In genomic region chr15:90400326-90401280, GRCm38 (mm10) we compare ENCODE assay signal across 28 mouse cellular contexts.
A peak's percentile ranks its signal among the peaks of the same experiment; 100 is the strongest.
DNase-seq lines count a peak whose midpoint lies in the region; ATAC-seq lines count a peak whose summit lies in the region.
"Had no signal": no experiment of that assay in that cellular context is flagged by ENCODE, and none has a peak within 500 bp of the region (broad histone marks: within the 10 kb centered on the region; RNA-seq: fewer than 3 reads in every experiment).

No protein-coding gene starts in this region.

- H3K36me3 ChIP-seq in hindbrain, embryonic 11.5 days (ENCODE audit: control insufficient read depth, insufficient read depth, low read length), result no peaks in the 10 kb centered on the region
- H3K36me3 ChIP-seq in hindbrain, embryonic 10.5 days, result no peaks in the 10 kb centered on the region
- no peaks in the 10 kb centered on the region for H3K36me3 ChIP-seq in midbrain, embryonic 11.5 days (ENCODE audit: control insufficient read depth, insufficient read depth, low read length)
- no peaks in the 10 kb centered on the region for H3K36me3 ChIP-seq in midbrain, embryonic 15.5 days (replicated peaks)
- no peaks in the 10 kb centered on the region for H3K36me3 ChIP-seq in embryonic facial prominence, embryonic 14.5 days (ENCODE audit: control insufficient read depth, insufficient read depth, low read length)
- H3K36me3 ChIP-seq: embryonic facial prominence, embryonic 12.5 days; heart, embryonic 10.5 days; limb, embryonic 12.5 days; liver, embryonic 15.5 days had no signal

- no peak overlapping the region for H3K4me2 ChIP-seq in hindbrain, embryonic 11.5 days (replicated peaks; ENCODE audit: low read depth, low read length)
- H3K4me2 ChIP-seq in midbrain, embryonic 11.5 days, result no peak overlapping the region
- H3K4me2 ChIP-seq in midbrain, embryonic 15.5 days, result no peak overlapping the region
- H3K4me2 ChIP-seq in embryonic facial prominence, embryonic 14.5 days (ENCODE audit: low read depth, low read length), result no peak overlapping the region
- H3K4me2 ChIP-seq: embryonic facial prominence, embryonic 12.5 days; limb, embryonic 12.5 days; liver, embryonic 15.5 days had no signal

- peak; percentile 10 for DNase-seq in hindbrain, embryonic 11.5 days (ENCODE audit: low spot score)
- DNase-seq in hindbrain, embryonic 10.5 days (ENCODE audit: low spot score), result no peak
- peak; percentile 89 for DNase-seq in midbrain, embryonic 11.5 days (ENCODE audit: low spot score, missing footprints)
- peak; percentile 64 for DNase-seq in embryo, embryonic 10 days (ENCODE audit: low spot score)
- DNase-seq in embryonic facial prominence, embryonic 14.5 days (ENCODE audit: low spot score), result peak; percentile 25
- DNase-seq in T-cell, adult 2 months (ENCODE audit: low spot score), result no peak
- no peak for DNase-seq in ovary, postnatal 10 days (ENCODE audit: low spot score)
- DNase-seq: adrenal gland, adult 8-10 months; B cell, adult 2 months; cerebellum, adult 2 months; cerebellum, postnatal 25 days; gastrocnemius, adult 2 months; kidney, postnatal 36 days; layer of hippocampus, postnatal 36 days; lung, postnatal 10 days; right cerebral cortex, postnatal 25 days; spleen, adult 18-20 months; thymus, postnatal 14 days had no signal

- 19% methylated on average over 5 of the region's 5 CpGs for WGBS in hindbrain, embryonic 11.5 days
- whole genome bisulfite sequencing in hindbrain, embryonic 10.5 days, result 28% methylated on average over 5 of the region's 5 CpGs
- 10% methylated on average over 5 of the region's 5 CpGs for WGBS in midbrain, embryonic 11.5 days
- 11% methylated on average over 5 of the region's 5 CpGs for whole genome bisulfite sequencing in midbrain, embryonic 15.5 days
- 42% methylated on average over 5 of the region's 5 CpGs for WGBS in embryonic facial prominence, embryonic 14.5 days

- H3K27ac ChIP-seq in hindbrain, embryonic 11.5 days (ENCODE audit: low read depth, low read length), result no peak overlapping the region
- H3K27ac ChIP-seq in hindbrain, embryonic 10.5 days, result no peak overlapping the region
- H3K27ac ChIP-seq in midbrain, embryonic 11.5 days (ENCODE audit: low read depth, low read length), result no peak overlapping the region
- no peak overlapping the region for H3K27ac ChIP-seq in midbrain, embryonic 15.5 days
- no peak overlapping the region for H3K27ac ChIP-seq in embryonic facial prominence, embryonic 14.5 days (replicated peaks; ENCODE audit: low read depth, low read length)
- H3K27ac ChIP-seq: embryonic facial prominence, embryonic 12.5 days; gastrocnemius, adult 2 months; heart, embryonic 10.5 days; hindbrain, postnatal 0 days; limb, embryonic 12.5 days; liver, embryonic 15.5 days had no signal

- no peaks in the 10 kb centered on the region for H3K27me3 ChIP-seq in hindbrain, embryonic 11.5 days (ENCODE audit: control insufficient read depth, insufficient read depth, low read length)
- no peaks in the 10 kb centered on the region for H3K27me3 ChIP-seq in hindbrain, embryonic 10.5 days (ENCODE audit: insufficient read depth, poor library complexity, severe bottlenecking)
- H3K27me3 ChIP-seq in midbrain, embryonic 11.5 days (ENCODE audit: control insufficient read depth, insufficient read depth, low read length), result no peaks in the 10 kb centered on the region
- H3K27me3 ChIP-seq in midbrain, embryonic 15.5 days (replicated peaks), result no peaks in the 10 kb centered on the region
- H3K27me3 ChIP-seq in embryonic facial prominence, embryonic 14.5 days (replicated peaks; ENCODE audit: control insufficient read depth, insufficient read depth, low read length), result no peaks in the 10 kb centered on the region
- H3K27me3 ChIP-seq: CH12.LX; embryonic facial prominence, embryonic 12.5 days; limb, embryonic 12.5 days; liver, embryonic 15.5 days had no signal

- H3K9me3 ChIP-seq in hindbrain, embryonic 11.5 days (ENCODE audit: control insufficient read depth, low read length), result no peaks in the 10 kb centered on the region
- no peaks in the 10 kb centered on the region for H3K9me3 ChIP-seq in hindbrain, embryonic 10.5 days
- H3K9me3 ChIP-seq in midbrain, embryonic 11.5 days (ENCODE audit: control insufficient read depth, low read length), result no peaks in the 10 kb centered on the region
- no peaks in the 10 kb centered on the region for H3K9me3 ChIP-seq in midbrain, embryonic 15.5 days
- H3K9me3 ChIP-seq in embryonic facial prominence, embryonic 14.5 days (ENCODE audit: control insufficient read depth, low read length), result no peaks in the 10 kb centered on the region
- H3K9me3 ChIP-seq: embryonic facial prominence, embryonic 12.5 days; heart, embryonic 10.5 days; limb, embryonic 12.5 days; liver, embryonic 15.5 days had no signal

- no peak for ATAC-seq in hindbrain, embryonic 11.5 days (ENCODE audit: low FRiP score)
- peak; percentile 75 for ATAC-seq in midbrain, embryonic 11.5 days (ENCODE audit: low FRiP score)
- ATAC-seq in midbrain, embryonic 15.5 days (replicated peaks), result no peak
- ATAC-seq in embryonic facial prominence, embryonic 14.5 days (ENCODE audit: low read depth), result no peak
- ATAC-seq: activated CD4-positive, CD25-positive, alpha-beta regulatory T cell, adult 4 months; hindbrain, postnatal 0 days; intestine, postnatal 0 days had no signal

- H3K9ac ChIP-seq in hindbrain, embryonic 11.5 days (ENCODE audit: low read depth, low read length), result no peak overlapping the region
- H3K9ac ChIP-seq in midbrain, embryonic 11.5 days (ENCODE audit: low read length), result no peak overlapping the region
- no peak overlapping the region for H3K9ac ChIP-seq in midbrain, embryonic 15.5 days
- H3K9ac ChIP-seq in embryonic facial prominence, embryonic 14.5 days (ENCODE audit: low read depth, low read length), result no peak overlapping the region
- H3K9ac ChIP-seq: embryonic facial prominence, embryonic 12.5 days; limb, embryonic 12.5 days; liver, embryonic 15.5 days had no signal

- no peak overlapping the region for H3K4me3 ChIP-seq in hindbrain, embryonic 11.5 days (ENCODE audit: low read depth, low read length)
- H3K4me3 ChIP-seq in hindbrain, embryonic 10.5 days, result no peak overlapping the region
- no peak overlapping the region for H3K4me3 ChIP-seq in midbrain, embryonic 11.5 days (ENCODE audit: low read depth, low read length)
- H3K4me3 ChIP-seq in midbrain, embryonic 15.5 days, result no peak overlapping the region
- H3K4me3 ChIP-seq in embryonic facial prominence, embryonic 14.5 days (ENCODE audit: low read depth, low read length), result no peak overlapping the region
- H3K4me3 ChIP-seq: embryonic facial prominence, embryonic 12.5 days; erythroblast, embryonic 14.5 days; gastrocnemius, adult 2 months; heart, embryonic 10.5 days; limb, embryonic 12.5 days; liver, embryonic 15.5 days had no signal

- no peaks in the 10 kb centered on the region for H3K4me1 ChIP-seq in hindbrain, embryonic 11.5 days (replicated peaks; ENCODE audit: control insufficient read depth, insufficient read depth, low read length)
- H3K4me1 ChIP-seq in hindbrain, embryonic 10.5 days (replicated peaks), result peaks cover 20% of the 10 kb centered on the region
- H3K4me1 ChIP-seq in midbrain, embryonic 11.5 days (ENCODE audit: control insufficient read depth, insufficient read depth, low read length), result peaks cover 11% of the 10 kb centered on the region
- H3K4me1 ChIP-seq in midbrain, embryonic 15.5 days, result no peaks in the 10 kb centered on the region
- H3K4me1 ChIP-seq in embryonic facial prominence, embryonic 14.5 days (ENCODE audit: control insufficient read depth, insufficient read depth, low read length), result no peaks in the 10 kb centered on the region
- H3K4me1 ChIP-seq: embryonic facial prominence, embryonic 12.5 days; heart, embryonic 10.5 days; liver, embryonic 15.5 days had no signal

Comparison
In these comparisons a context has a peak if more than half of its experiments do, and no peak if none do; other contexts are left out.
1. DNase-seq: peak in hindbrain, embryonic 11.5 days (single experiment), midbrain, embryonic 11.5 days (single experiment), embryo, embryonic 10 days (single experiment) and embryonic facial prominence, embryonic 14.5 days (single experiment); none in hindbrain, embryonic 10.5 days (single experiment), T-cell, adult 2 months (single experiment) and ovary, postnatal 10 days (single experiment).